Mouse (Mus musculus) adrenal gland, adult 8-10 months (tissue): ENCODE results near the gene Mrgprg. TPM values are rescaled to one million over a fixed set of nuclear protein-coding genes. Genes with fewer than 3 reads are reported as not detected.

Source experiments
- microRNA-seq, 2 experiments: library from miRNA; unstranded; fragments of <30 nt; microRNA quantifications; one replicate each; pipeline ENCODE4 v1.2.0; 2022
- total RNA-seq, 4 experiments: library from RNA; stranded (reverse); gene quantifications; 2 replicates each; pipeline ENCODE4 v1.2.4; 2022

The Mrgprg gene
- total RNA-seq, 4 experiments from 2014 or later = 0.28 to 2.1 (median 0.78) TPM

Small RNAs within 50 kb of the gene (microRNA-seq; reads per million reads assigned to microRNA genes)
- gene Gm22064 = 0 reads per million in 2 experiments

Other genes starting within 250 kb of the Mrgprg start
- gene Nap1l4, start 217.9 kb downstream of the Mrgprg start, total RNA-seq = 100 to 1,000 TPM; 132 to 141 (median 135) TPM
- 10 to 100 TPM; 42.6 to 63.9 (median 48.2) TPM for gene Cars, start 166.9 kb downstream of the Mrgprg start, total RNA-seq
- gene Tnfrsf26, start 138.3 kb downstream of the Mrgprg start, total RNA-seq = 1 to 10 TPM in 3 of 4 experiments, under 1 TPM in 1; 0.77 to 1.5 (median 1.4) TPM
- 1 to 10 TPM; 4.2 to 8.6 (median 5.5) TPM for gene Tnfrsf22, start 117.3 kb downstream of the Mrgprg start, total RNA-seq
- 1 to 10 TPM; 3.0 to 4.8 (median 3.4) TPM for gene Tnfrsf23, start 81.1 kb downstream of the Mrgprg start, total RNA-seq
- 10 to 100 TPM; 39.0 to 58.1 (median 45.3) TPM for gene Osbpl5, start 10.0 kb downstream of the Mrgprg start, total RNA-seq
- gene Mrgpre, start 17.5 kb upstream of the Mrgprg start, total RNA-seq = 1 to 10 TPM; 2.7 to 5.1 (median 3.9) TPM
- gene Nadsyn1, start 55.9 kb upstream of the Mrgprg start, total RNA-seq = 10 to 100 TPM in 3 of 4 experiments, 1 to 10 TPM in 1; 9.2 to 17.5 (median 14.6) TPM
- gene Dhcr7, start 56.2 kb upstream of the Mrgprg start, total RNA-seq = 1,000 to 10,000 TPM in 1 of 4 experiments, 100 to 1,000 TPM in 3; 583 to 1,249 (median 833) TPM
- not detected for gene Gm498, start 99.8 kb upstream of the Mrgprg start, total RNA-seq
- 10 to 100 TPM; 15.1 to 28.5 (median 23.6) TPM for gene Shank2, start 234.9 kb upstream of the Mrgprg start, total RNA-seq